Mouse (Mus musculus) megakaryocyte progenitor cell, adult 5-6 weeks (primary cell): ENCODE measurements around the gene Tbc1d9b. TPM values are rescaled to one million over a fixed set of nuclear protein-coding genes. Genes with fewer than 3 reads are reported as not detected.
"Not testable (repeated sequence)": the region's sequence is repeated elsewhere in the genome, so short reads cannot be mapped to it uniquely, and the experiment has no call there.

Experiments
- ATAC-seq: replicated peaks from 2 replicates; pipeline ENCODE4 v1.8.0; 2016; ENCODE audit warnings: mild to moderate bottlenecking, moderate TSS enrichment, inconsistent platforms; ENCODE audit not compliant: poor library complexity
- total RNA-seq, 2 experiments: library from RNA; stranded (forward) in 1 of 2; stranded (reverse) in 1 of 2; fragments of 157-497, 149-512 nt in 1 of 2; fragments of 200-1000 nt in 1 of 2; gene quantifications; 2 replicates each; pipeline versions ENCODE4 v1.2.3 to v1.2.4; 2015 to 2017

The Tbc1d9b gene
- 38.6 and 41.5 TPM in 2 replicates for total RNA-seq (2015)
- total RNA-seq (2017): 78.6 and 91.2 TPM in 2 replicates

DNA sequence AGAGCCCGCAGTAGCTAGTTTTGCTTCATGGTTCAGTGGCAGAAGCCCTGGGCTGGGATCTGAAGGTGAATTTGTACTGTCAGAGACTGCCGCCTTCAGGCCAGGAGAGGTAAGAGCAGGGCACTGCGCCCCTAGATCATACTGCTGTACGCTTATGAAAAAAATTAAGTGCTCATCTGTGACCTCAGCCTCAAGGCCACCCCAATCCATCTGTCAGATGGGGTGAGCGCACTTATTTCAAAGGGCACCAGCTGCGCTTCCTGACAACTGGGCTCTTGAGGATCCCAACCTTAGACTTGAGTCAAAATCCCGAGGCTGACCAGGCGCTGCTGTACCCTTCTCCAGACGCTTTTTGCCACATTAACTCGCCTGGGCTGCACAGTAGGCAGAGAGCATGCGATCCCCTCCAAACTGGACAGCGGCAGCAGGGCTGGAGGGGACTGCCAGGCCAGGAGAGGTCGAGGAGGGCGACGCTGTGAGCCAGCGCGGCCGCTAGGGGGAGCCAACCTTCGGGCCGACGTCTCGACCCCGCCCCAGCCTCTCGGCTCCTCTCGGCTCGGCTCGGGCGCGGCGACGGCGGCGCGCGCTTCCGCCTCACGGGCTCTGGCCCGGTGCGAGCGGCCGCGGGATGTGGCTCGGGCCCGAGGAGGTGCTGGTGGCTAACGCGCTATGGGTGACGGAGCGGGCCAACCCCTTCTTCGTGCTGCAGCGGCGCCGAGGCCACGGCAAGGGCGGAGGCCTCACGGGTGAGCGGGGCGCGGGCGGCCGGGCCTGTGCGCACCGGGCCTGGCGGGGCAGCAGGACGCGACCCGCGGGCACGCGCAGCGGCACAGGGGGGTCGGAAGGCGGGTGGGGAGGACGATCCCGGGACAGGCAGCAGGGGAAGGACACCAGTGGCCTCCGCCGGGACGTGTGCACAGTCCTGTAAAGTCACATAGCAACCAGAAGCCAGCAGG is at the start of gene Tbc1d9b:
TSS of gene Tbc1d9b (plus strand) at position 586 of the 956 bp plus-strand sequence.
- peak; percentile 79 for ATAC-seq

DNA sequence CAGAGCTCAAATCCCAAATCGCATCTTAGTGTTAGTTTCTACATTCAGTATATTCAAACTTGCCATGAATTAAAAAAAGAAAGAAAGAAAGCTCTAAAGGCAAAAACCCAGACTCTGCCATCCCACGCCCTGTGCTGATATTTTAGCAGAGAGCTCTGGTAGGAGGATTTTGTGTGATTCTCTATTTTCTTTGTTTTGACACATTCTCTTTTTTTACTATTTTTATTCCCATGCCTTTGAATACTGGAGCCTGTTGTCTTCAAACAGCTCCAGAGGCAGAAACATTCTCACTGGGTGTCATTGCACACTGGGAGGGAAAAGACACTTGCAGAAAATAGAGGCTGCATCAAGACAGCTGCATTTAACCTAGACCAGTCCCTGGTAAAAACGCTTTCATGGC is 45.0 kb upstream of the Tbc1d9b start:
- no peak for ATAC-seq

DNA sequence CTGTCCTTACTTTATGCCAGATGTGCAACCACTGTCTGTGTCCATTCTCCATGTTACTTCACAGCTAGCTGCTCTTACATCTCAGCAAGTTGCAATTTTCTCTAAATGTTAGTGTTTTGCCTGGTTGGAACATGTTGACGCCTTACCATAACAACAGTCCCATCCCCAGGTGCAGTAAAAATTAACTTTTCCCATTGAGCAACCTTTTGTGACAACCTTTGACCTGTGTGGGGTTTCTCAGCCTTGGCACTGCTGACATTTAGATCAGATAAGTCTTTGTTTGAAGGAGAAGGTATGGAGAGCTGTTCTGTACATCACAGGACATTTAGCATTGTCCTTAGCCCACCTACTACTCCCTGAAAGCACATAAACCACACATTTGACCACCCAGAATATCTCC is 41.4 kb upstream of the Tbc1d9b start:
- ATAC-seq: no peak

DNA sequence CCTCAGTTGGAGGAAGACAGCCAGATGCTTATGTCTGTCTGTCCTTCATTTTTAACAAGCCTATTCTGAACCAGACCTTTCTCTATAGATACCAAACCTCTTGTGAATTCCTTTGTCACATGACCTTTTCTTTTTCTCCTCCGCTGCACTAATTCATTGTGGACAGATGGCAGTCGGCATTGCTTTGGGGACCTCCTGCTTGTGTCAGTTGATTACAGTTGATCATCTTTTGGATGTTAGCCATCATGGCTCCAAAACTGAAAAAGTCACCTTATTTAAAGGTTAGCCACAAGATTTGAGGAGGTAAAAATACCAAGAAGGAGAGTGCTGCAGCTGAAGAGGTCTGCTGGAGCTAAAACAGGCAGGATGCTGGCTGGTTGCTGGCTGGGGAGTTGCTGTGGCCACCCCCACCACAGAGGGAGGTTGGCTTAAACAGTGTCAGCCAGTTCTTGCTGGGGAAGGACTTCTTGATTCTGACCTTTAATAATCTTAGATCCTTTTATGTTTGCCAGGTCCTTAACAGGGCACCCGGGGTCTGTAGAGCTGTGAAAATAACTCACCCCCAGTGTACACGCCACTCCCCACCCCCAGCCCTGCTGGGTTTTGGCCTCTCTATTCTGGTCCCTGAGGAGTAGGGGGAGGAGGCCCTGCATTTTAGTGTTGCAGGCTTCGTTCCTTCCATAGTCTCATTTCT is 40.1 kb upstream of the Tbc1d9b start:
- no peak for ATAC-seq

DNA sequence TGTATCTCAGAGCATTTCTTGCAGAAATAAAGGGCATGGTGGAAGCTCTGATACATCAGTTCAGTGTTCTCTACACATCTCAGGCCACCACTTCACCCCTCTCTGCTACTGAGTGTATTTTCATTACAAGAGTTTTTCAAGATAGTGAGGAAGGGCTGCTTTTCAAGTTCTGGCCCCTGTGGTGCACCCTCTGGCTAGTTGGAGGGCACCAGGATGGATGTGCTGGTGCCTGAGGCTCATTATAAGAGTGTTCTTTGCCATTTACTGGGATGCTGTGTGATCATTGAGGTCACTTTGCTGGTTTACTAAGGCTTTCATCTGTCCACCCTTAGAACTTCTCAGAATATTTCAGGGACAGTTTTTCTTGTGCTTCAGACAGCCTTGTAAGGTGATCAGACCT is 39.5 kb upstream of the Tbc1d9b start:
- ATAC-seq: no peak

DNA sequence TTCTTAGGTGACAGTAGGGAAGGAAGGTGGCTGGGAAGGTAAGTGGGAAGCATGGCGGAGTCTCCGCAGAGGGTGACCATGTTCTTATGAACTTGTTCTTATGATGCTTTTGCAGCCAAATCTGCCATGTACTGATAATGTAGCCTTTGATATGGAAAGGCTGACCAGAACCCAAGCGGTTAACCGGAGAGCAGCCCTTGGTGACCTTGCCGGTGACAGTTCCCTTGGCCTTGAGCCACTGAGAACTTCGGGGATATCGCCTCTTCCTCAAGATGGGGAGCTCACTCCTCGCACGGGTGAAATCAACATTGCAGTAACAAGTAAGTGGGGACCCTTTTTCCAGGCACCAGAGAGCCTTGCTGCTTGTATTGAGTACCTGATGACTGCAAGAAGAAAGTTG is 35.5 kb upstream of the Tbc1d9b start:
- ATAC-seq: no peak

DNA sequence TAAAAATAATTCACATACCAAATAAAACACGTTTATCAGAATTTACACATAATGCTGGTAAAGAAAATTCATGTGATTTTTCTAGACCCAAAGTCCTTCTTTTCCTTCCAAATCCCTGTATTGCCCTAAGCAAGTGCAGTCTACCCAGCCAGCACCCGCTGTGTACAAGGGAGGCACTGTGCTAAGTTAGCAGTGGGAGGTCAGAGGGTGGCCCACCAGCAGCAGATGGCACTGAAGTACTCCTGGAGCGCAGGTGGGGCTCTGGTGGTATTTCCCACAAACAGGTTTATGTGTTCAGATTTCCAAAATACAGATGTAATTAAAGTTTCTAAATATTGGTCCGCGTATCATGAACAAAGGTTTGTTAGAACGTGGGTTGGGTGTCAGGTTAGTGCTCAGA is 34.1 kb upstream of the Tbc1d9b start:
- ATAC-seq: no peak

DNA sequence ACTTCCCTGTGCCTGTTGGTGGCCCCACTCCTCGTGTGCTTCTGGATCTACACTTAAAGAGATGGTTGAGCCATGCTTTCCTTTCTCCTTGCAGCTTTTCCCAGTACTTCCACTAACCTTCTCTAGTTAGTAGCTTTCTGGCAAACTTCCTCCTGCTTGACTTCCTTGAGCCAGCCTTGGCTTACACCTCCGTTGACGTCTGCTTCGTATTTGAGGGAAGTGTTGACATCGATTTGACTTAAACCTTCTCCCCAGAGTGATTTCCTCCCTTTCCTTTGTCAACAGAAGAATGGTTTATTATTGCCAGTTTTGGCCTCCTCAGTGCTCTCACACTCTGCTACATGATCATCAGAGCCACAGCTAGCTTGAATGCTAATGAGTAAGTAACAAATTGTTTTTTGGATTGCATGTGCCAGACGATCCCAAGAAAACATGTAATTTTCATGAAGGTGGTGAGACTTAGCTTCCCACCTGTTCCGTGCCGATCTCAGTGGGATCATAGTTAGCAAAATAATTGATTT is 32.2 kb upstream of the Tbc1d9b start:
- ATAC-seq: peak; percentile 48

DNA sequence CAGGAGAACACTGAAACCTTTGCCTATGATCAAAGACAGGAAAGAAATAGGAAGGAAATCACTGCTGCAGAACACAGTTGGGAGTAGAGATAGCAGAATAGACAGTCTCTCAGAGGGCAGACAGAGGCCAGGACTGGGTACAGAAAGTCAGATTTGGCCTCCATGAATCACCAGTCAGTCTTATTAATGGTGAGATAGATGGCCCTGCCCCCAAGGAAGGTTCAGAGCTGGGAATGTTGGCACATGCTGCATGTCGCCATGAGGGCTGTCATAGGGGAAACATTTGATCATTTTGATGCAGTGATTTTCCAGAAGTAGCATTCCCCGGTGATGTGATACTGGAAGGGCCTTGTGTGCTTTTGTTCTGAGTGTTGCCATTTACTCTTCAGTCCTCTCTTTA is 31.5 kb upstream of the Tbc1d9b start:
- no peak for ATAC-seq

DNA sequence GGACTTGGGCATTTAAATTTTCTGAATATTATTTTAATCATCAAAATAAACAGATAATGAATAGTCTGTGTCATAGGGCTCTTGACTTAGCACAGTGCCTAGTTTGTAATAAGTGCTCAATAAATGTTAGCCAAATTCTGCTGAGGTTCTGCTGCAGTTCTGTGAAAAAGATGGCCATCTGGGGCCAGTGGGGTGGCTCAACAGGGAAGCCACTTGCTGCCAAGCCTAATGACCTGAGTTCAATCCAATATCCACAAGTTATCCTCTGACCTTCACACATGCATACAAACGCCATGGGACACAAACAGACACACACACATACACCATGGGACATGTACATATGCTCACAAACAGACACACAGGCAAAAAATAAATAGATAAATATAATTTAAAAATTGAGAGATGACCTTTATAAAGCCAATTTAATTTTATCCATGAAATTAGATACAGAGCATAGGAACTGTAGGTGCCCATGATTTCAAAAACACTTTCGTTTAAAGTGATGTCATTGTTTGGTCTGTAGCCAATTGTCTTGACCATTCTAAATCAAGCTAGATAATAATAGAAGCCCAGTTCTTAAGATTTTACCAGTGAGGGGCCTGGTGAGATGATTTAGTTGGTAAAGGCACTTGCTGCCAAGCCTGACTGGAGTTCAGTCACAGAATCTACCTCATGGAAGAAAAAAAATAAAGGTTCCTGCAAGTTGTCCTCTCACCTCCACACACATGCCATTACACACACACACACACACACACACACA is 30.5 kb upstream of the Tbc1d9b start:
- no peak for ATAC-seq

DNA sequence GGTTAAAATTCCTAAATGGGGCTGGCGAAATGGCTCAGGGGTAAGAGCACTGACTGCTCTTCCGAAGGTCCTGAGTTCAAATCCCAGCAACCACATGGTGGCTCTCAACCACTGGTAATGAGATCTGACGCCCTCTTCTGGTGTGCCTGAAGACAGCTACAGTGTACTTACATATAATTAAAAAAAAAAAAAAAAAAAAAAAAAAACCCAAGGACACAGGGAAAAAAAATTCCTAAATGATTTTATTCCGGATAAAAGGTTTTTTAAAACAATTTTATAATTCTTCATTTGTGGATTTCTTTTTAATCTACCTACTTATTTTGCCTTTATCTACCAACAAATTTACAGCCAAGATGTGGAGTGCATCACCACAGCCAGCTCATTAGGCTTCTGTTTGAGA is 29.2 kb upstream of the Tbc1d9b start:
- not testable (repeated sequence) for ATAC-seq

DNA sequence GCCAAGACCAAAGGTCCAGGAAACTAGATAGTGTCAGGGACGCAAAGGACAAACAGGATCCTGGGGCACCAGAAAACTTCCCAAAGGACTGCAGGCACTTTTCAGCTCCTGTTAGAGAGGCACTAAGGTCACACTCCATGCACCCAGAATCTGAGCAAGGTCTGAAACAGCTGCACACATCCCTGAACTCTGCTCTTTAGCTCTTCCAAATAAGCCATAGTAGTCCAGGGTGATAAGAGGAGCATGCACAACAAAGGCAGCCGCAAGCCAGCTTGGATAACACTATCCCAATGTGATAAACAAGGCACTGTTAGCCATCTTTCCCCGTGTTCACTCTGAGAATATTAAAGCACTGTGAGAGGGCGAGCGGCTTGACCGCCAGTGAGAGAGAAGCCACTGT is 27.2 kb upstream of the Tbc1d9b start:
- ATAC-seq: no peak

DNA sequence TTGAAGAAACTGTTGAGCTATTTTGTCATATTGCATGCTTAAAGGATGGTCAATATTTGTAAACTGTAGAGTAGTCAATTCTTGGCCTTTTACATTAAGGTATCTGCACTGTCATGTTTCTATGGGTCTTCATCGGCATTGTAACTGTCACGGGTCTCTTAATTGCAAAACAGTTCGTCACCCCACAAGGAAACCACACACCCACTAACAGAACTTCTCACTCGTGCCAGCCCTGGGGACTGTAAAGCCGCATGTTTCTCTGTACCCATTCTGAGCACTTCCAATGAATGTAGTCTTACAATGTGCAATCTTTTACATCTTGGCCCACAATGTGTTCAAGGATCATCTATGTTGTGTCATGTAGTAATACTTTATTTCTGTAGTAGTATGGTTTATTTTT is 26.0 kb upstream of the Tbc1d9b start:
- ATAC-seq: peak; percentile 80

DNA sequence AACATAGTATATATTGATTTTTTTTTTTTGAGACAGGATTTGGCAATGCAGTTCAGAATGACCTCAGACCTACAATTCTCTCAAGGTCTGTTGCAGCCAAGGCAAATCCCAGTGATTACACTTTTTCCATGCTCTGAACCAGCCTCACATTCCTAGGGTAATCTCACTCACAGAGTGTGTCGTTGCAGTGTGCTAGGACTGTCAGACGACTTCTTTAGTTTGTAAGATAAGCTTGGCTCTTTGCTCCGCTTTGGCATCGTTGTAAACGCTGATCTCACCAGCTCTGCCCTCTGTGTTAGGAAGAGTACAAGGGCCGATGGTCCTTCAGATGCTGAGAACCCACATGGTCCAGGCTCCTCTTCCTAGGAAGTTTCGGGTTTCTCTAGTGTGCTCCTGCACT is 25.2 kb upstream of the Tbc1d9b start:
- no peak for ATAC-seq

DNA sequence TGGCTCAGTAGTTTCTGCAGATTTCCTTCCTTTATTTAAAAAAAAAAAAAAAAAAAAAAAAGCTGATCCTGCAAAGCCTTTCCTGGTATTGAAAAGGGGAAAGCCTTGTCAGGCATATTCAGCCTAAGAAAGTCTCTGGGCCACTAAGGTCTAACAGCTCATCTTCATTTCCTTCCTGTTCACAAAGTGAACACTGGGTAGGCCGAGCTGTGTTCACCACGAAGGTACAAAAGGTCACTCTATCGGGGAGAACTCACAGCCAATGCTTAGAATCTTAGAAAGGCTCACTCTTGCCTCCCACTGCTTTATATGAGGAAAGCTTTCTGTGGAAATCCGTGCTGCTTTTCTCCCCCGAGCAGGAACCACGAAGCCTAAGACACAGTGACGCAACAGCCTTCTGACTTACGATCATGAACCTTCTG is 22.4 kb upstream of the Tbc1d9b start:
- ATAC-seq: peak; percentile 49

DNA sequence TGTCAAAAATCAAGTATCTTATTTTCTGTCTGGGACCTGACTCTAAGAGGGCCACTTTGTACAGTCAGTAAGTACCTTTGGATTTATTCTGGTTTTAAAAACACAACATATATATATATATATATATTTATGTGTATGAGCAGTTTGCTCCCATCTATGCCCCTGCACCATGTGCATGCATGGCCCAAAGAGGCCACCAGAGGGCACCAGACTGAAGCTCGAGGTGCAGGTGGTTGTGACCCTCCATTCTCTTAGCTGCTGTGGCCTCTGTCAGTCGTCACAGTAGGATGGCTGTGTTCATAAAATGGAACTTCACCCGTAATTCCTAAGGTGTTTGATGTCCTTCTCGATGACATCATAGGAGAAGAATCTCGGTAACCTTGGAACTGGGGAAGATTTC is 16.9 kb upstream of the Tbc1d9b start:
- peak; percentile 99 for ATAC-seq

DNA sequence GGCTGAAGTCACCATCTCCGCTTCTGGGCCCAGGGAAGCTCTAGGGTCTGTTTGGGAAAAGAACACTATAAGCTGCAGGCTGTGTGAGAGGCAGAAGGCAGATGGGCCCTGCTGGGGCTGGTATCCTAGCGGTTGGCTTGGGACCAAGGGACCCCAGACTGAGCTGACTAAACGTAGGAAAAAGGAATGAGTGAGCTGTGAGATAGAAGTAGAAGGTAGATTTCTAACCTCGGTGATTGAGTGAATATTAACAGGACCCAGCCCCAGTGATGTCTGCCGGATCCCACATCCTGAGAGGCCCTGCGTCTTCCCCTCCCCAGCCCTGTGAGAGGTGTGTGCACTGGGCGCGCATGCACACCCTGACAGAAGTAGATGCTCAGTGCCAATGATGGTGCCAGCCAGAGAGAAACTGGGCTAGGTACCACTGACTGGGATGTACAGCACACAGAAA is 8.5 kb upstream of the Tbc1d9b start:
- no peak for ATAC-seq

DNA sequence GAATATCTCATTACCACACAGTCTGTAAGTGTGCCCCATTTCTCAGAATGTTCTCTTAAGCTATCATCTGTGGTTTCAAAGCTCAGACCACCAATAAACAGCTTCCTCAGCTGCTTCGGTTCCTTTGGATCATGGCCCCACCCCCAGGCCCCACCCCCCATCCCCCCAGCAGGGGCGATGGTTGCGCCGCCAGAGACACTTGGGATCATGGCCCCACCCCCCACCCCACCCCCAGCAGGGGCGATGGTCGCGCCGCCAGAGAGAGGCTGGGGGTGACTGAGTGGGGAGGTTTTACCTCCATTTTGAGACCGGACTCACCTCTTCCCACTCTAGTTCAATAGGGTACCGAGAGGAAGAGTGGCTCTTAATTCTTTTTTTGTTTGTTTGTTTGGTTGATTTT is 3.4 kb upstream of the Tbc1d9b start:
- ATAC-seq: no peak

DNA sequence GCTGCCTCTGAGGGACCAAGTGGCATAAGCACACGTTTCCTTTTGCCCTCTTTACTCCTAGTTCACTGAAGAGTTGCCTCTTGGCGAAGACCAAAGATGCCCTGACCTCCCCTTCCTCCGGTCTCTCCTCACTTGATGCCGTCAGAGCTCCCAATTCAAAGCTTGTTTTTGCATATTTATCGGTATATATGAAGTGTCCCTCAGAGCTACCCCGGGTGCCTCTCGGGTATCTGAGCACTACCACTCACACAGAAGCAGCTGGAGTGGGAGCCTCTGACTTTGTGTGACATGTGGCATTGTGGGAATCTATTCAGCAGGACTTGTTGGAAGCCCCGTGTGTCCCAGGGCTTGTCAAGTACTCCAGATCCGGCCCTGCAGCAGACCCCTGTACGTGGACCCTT is 605 bp downstream of the Tbc1d9b start:
- no peak for ATAC-seq

DNA sequence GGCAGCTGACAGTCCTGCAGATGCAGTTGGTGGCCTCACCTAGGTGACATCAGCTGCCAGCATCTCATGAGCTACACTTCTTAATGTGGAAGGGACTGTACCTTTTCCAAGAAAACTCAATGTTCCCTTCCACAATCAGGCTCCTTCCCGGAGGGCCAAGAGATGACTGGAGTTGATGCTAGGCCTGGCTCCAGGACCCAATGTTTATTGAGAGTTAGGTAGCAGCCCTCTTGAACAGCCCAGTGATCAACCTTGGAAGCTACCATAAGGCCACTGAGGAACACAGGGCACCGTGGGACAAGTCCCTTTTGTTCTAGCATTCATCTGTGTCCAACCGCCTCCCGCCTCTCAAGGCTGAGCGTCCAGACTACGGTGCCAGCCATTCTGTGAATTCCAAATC is 1.1 kb downstream of the Tbc1d9b start:
- ATAC-seq: no peak
